Mouse (Mus musculus): ENCODE results near the gene Pkp1. TPM values are rescaled to one million over a fixed set of nuclear protein-coding genes. Genes with fewer than 3 reads are reported as not detected.
A peak's percentile ranks its signal among the peaks of the same experiment; 100 is the strongest.

Gene Pkp1
- total RNA-seq, 2 experiments from 2014 or later, result not detected

- no peak for DNase-seq
- intact Hi-C loops (cut with DNase I; ENCODE audit: low total_unique reads), result no loop called here
Observed at GRCm38 (mm10) chr1:135862561-135862960, 56.4 kb downstream of the Pkp1 start.

GRCm38 (mm10) chr1:135861980-135862552 is 56.9 kb downstream of the Pkp1 start:
- no peak for DNase-seq
- intact Hi-C loops (cut with DNase I; ENCODE audit: low total_unique reads), result no loop called here

GRCm38 (mm10) chr1:135861091-135861490 is 57.9 kb downstream of the Pkp1 start:
- no peak for DNase-seq
- intact Hi-C loops (cut with DNase I; ENCODE audit: low total_unique reads), result no loop called here

- intact Hi-C loops (cut with DNase I; ENCODE audit: low total_unique reads), result no loop called here
- DNase-seq, result no peak
Observed at GRCm38 (mm10) chr1:135858533-135858932, 60.5 kb downstream of the Pkp1 start.

GRCm38 (mm10) chr1:135857137-135857775 is 61.8 kb downstream of the Pkp1 start:
- intact Hi-C loops (cut with DNase I; ENCODE audit: low total_unique reads), result no loop called here
- no peak for DNase-seq

GRCm38 (mm10) chr1:135856070-135856469 is 62.9 kb downstream of the Pkp1 start:
- no peak for DNase-seq
- intact Hi-C loops (cut with DNase I; ENCODE audit: low total_unique reads), result no loop called here

GRCm38 (mm10) chr1:135855344-135855687 is 63.7 kb downstream of the Pkp1 start:
- DNase-seq, result no peak
- intact Hi-C loops (cut with DNase I; ENCODE audit: low total_unique reads), result no loop called here

GRCm38 (mm10) chr1:135854591-135855343 is 64.2 kb downstream of the Pkp1 start:
- intact Hi-C loops (cut with DNase I; ENCODE audit: low total_unique reads), result no loop called here
- no peak for DNase-seq

GRCm38 (mm10) chr1:135853200-135853599 is 65.8 kb downstream of the Pkp1 start:
- DNase-seq, result no peak
- intact Hi-C loops (cut with DNase I; ENCODE audit: low total_unique reads), result no loop called here

GRCm38 (mm10) chr1:135852044-135852756 is 66.8 kb downstream of the Pkp1 start:
- intact Hi-C loops (cut with DNase I; ENCODE audit: low total_unique reads), result no loop called here
- no peak for DNase-seq

GRCm38 (mm10) chr1:135850722-135851512 is 68.1 kb downstream of the Pkp1 start:
- intact Hi-C loops (cut with DNase I; ENCODE audit: low total_unique reads), result no loop called here
- DNase-seq, result peak; percentile 68

- intact Hi-C loops (cut with DNase I; ENCODE audit: low total_unique reads), result no loop called here
- DNase-seq, result no peak
Observed at GRCm38 (mm10) chr1:135847611-135848351, 71.2 kb downstream of the Pkp1 start.

- intact Hi-C loops (cut with DNase I; ENCODE audit: low total_unique reads), result no loop called here
- DNase-seq, result no peak
Observed at GRCm38 (mm10) chr1:135847139-135847562, 71.9 kb downstream of the Pkp1 start.

- intact Hi-C loops (cut with DNase I; ENCODE audit: low total_unique reads), result no loop called here
- no peak for DNase-seq
Observed at GRCm38 (mm10) chr1:135846632-135847031, 72.4 kb downstream of the Pkp1 start.

- no peak for DNase-seq
- intact Hi-C loops (cut with DNase I; ENCODE audit: low total_unique reads), result no loop called here
Observed at GRCm38 (mm10) chr1:135844481-135844880, 74.5 kb downstream of the Pkp1 start.

GRCm38 (mm10) chr1:135843519-135844262 is 75.3 kb downstream of the Pkp1 start:
- DNase-seq, result no peak
- intact Hi-C loops (cut with DNase I; ENCODE audit: low total_unique reads), result no loop called here

GRCm38 (mm10) chr1:135840675-135841395 is 78.2 kb downstream of the Pkp1 start:
- intact Hi-C loops (cut with DNase I; ENCODE audit: low total_unique reads), result no loop called here
- no peak for DNase-seq

GRCm38 (mm10) chr1:135839065-135839464 is 79.9 kb downstream of the Pkp1 start:
- DNase-seq, result no peak
- intact Hi-C loops (cut with DNase I; ENCODE audit: low total_unique reads), result no loop called here
